Mouse (Mus musculus) lung, adult 18-20 months (tissue): Measurements from ENCODE around the gene Syt12.
"Not testable (repeated sequence)": the region's sequence is repeated elsewhere in the genome, so short reads cannot be mapped to it uniquely, and the experiment has no call there.

Source experiments
- DNase-seq, 2 experiments: peaks; one replicate each; pipeline ENCODE4 v3.0.0; 2022; ENCODE audit warnings: mixed read lengths in 2 of 2

The Syt12 gene

GRCm38 (mm10) chr19:4487877-4488276 is 10.6 kb upstream of the Syt12 start:
- peak; percentile 59 to 70 for DNase-seq

GRCm38 (mm10) chr19:4485006-4485405 is 7.8 kb upstream of the Syt12 start:
- DNase-seq, result no peak

GRCm38 (mm10) chr19:4482111-4482859 is 5.0 kb upstream of the Syt12 start:
- no peak for DNase-seq

- DNase-seq, result no peak
Measured at GRCm38 (mm10) chr19:4481326-4481725, 4.1 kb upstream of the Syt12 start.

- DNase-seq, result no peak
Measured at GRCm38 (mm10) chr19:4480041-4480440, 2.8 kb upstream of the Syt12 start.

GRCm38 (mm10) chr19:4478190-4478516 is 906 bp upstream of the Syt12 start:
- no peak for DNase-seq

- DNase-seq, result peak in 1 of 2 experiments; percentile 22
Measured at GRCm38 (mm10) chr19:4476601-4477257, 518 bp downstream of the Syt12 start.

GRCm38 (mm10) chr19:4475224-4475925 is 1.9 kb downstream of the Syt12 start:
- no peak for DNase-seq

- no peak for DNase-seq
Measured at GRCm38 (mm10) chr19:4474739-4475138, 2.5 kb downstream of the Syt12 start.

- no peak for DNase-seq
Measured at GRCm38 (mm10) chr19:4473549-4473948, 3.7 kb downstream of the Syt12 start.

GRCm38 (mm10) chr19:4468363-4468762 is 8.9 kb downstream of the Syt12 start:
- no peak for DNase-seq

GRCm38 (mm10) chr19:4464666-4465065 is 12.6 kb downstream of the Syt12 start:
- no peak for DNase-seq

GRCm38 (mm10) chr19:4461981-4462380 is 15.3 kb downstream of the Syt12 start:
- no peak for DNase-seq

- DNase-seq, result peak; percentile 37 to 45
Measured at GRCm38 (mm10) chr19:4456227-4456626, 21.0 kb downstream of the Syt12 start.

- no peak for DNase-seq
Measured at GRCm38 (mm10) chr19:4455071-4455800, 22.0 kb downstream of the Syt12 start.

GRCm38 (mm10) chr19:4454040-4454439 is 23.2 kb downstream of the Syt12 start:
- not testable (repeated sequence) for DNase-seq

GRCm38 (mm10) chr19:4452525-4452924 is 24.7 kb downstream of the Syt12 start:
- DNase-seq, result no peak

GRCm38 (mm10) chr19:4451965-4452364 is 25.3 kb downstream of the Syt12 start:
- no peak for DNase-seq

- DNase-seq, result no peak
Measured at GRCm38 (mm10) chr19:4451098-4451497, 26.1 kb downstream of the Syt12 start.

GRCm38 (mm10) chr19:4450666-4451065 is 26.6 kb downstream of the Syt12 start:
- no peak for DNase-seq

- DNase-seq, result no peak
Measured at GRCm38 (mm10) chr19:4449230-4449629, 28.0 kb downstream of the Syt12 start.

- DNase-seq, result no peak
Measured at GRCm38 (mm10) chr19:4447445-4447844, 29.8 kb downstream of the Syt12 start.
